7 mouse cellular contexts compared by ENCODE assay signal in genomic region chr2:119662220-119663182, GRCm38 (mm10). TPM values are rescaled to one million over a fixed set of nuclear protein-coding genes. Genes with fewer than 3 reads are reported as not detected.
DNase-seq lines count a peak whose midpoint lies in the region; ATAC-seq lines count a peak whose summit lies in the region.

Gene Ndufaf1, minus strand, starts transcription at chr2:119662827.

- DNase-seq in adrenal gland, adult 2 months = peak; percentile 87
- DNase-seq in embryo, embryonic 11.5 days (ENCODE audit: low read depth, low spot score) = peak; percentile 77
- DNase-seq in gastrocnemius, postnatal 36 days = peak; percentile 78 to 80
- peak; percentile 83 to 85 for DNase-seq in left cerebral cortex, postnatal 36 days (ENCODE audit: low spot score in 2 of 2)
- peak; percentile 96 for DNase-seq in midbrain, embryonic 11.5 days (ENCODE audit: low spot score, missing footprints)
- DNase-seq in skeletal muscle tissue, adult 2 months (ENCODE audit: low read depth, low spot score) = peak; percentile 50

- 1% methylated on average over 44 of the region's 44 CpGs for WGBS in intestine, embryonic 16.5 days
- 2% methylated on average over 44 of the region's 44 CpGs for WGBS in midbrain, embryonic 11.5 days

- peak within 1 kb of the TSS; percentile 80 for H3K4me3 ChIP-seq in intestine, embryonic 16.5 days (ENCODE audit: low read length)
- peak within 1 kb of the TSS; percentile 58 for H3K4me3 ChIP-seq in midbrain, embryonic 11.5 days (ENCODE audit: low read depth, low read length)

- H3K27me3 ChIP-seq in intestine, embryonic 16.5 days (replicated peaks; ENCODE audit: control insufficient read depth, insufficient read depth, low read length) = no peaks in the 10 kb centered on the region
- H3K27me3 ChIP-seq in midbrain, embryonic 11.5 days (ENCODE audit: control insufficient read depth, insufficient read depth, low read length) = no peaks in the 10 kb centered on the region

- intact Hi-C loops in gastrocnemius, postnatal 36 days (cut with DNase I) = no loop called here
- intact Hi-C loops in left cerebral cortex, postnatal 36 days (cut with DNase I) = no loop called here

- H3K4me2 ChIP-seq in intestine, embryonic 16.5 days (ENCODE audit: low read depth, low read length) = peak within 1 kb of the TSS; percentile 76
- peak within 1 kb of the TSS; percentile 67 for H3K4me2 ChIP-seq in midbrain, embryonic 11.5 days

- ATAC-seq in intestine, embryonic 16.5 days = peak; percentile 95
- ATAC-seq in midbrain, embryonic 11.5 days (ENCODE audit: low FRiP score) = peak; percentile 63

- peaks cover 8% of the 10 kb centered on the region for H3K4me1 ChIP-seq in intestine, embryonic 16.5 days (ENCODE audit: control insufficient read depth, insufficient read depth, low read length)
- H3K4me1 ChIP-seq in midbrain, embryonic 11.5 days (ENCODE audit: control insufficient read depth, insufficient read depth, low read length) = peaks cover 2% of the 10 kb centered on the region; the same call in 1 of the 2 replicates

- H3K36me3 ChIP-seq in intestine, embryonic 16.5 days (ENCODE audit: control insufficient read depth, insufficient read depth, low read length) = 0 out of 2 replicates have a peak, but pooled peaks cover 2% of the 10 kb centered on the region
- no peaks in the 10 kb centered on the region for H3K36me3 ChIP-seq in midbrain, embryonic 11.5 days (ENCODE audit: control insufficient read depth, insufficient read depth, low read length)

- peak within 1 kb of the TSS; percentile 89 for H3K9ac ChIP-seq in intestine, embryonic 16.5 days (ENCODE audit: low read depth, low read length)
- H3K9ac ChIP-seq in midbrain, embryonic 11.5 days (ENCODE audit: low read length) = peak within 1 kb of the TSS; percentile 63

- H3K27ac ChIP-seq in intestine, embryonic 16.5 days (ENCODE audit: low read length) = no peak within 1 kb of the TSS
- H3K27ac ChIP-seq in midbrain, embryonic 11.5 days (ENCODE audit: low read depth, low read length) = no peak within 1 kb of the TSS

- H3K9me3 ChIP-seq in intestine, embryonic 16.5 days (ENCODE audit: control insufficient read depth, low read length) = no peaks in the 10 kb centered on the region
- H3K9me3 ChIP-seq in midbrain, embryonic 11.5 days (ENCODE audit: control insufficient read depth, low read length) = no peaks in the 10 kb centered on the region

RNA-seq across cellular contexts. Expression of gene Ndufaf1, which starts in this region (rescaled TPM):
- total RNA-seq in adrenal gland, adult 2 months (2021) = 10 to 100 TPM; 38.8 to 45.9 TPM
- 1.2 and 1.6 TPM in 2 replicates for polyA plus RNA-seq in adrenal gland, adult 2 months (2012; rRNA removed)
- total RNA-seq in gastrocnemius, postnatal 36 days (2021) = 10 to 100 TPM; 42.4 to 46.2 TPM
- polyA plus RNA-seq in intestine, embryonic 16.5 days (2015; fragmentation: Nextera tagmentation; extraction: Ambion mirVana) = 47.9 and 56.0 TPM in 2 replicates
- 10 to 100 TPM; 28.4 to 29.3 TPM for total RNA-seq in left cerebral cortex, postnatal 36 days (2021)
- 40.3 and 47.6 TPM in 2 replicates for polyA plus RNA-seq in midbrain, embryonic 11.5 days (2014; fragmentation: Nextera tagmentation; extraction: Ambion mirVana)

Comparison
In these comparisons a context has a peak if more than half of its experiments do, and no peak if none do; other contexts are left out.
1. RNA of gene Ndufaf1 (polyA plus RNA-seq): 47.9 to 56.0 TPM in intestine, embryonic 16.5 days and 40.3 to 47.6 TPM in midbrain, embryonic 11.5 days; 1.2 to 1.6 TPM in adrenal gland, adult 2 months; every median in the first group is over 10 times any median in the second.
2. Peak in every context shown above with its lines, with median percentiles within 50 percentile points of each other: DNase-seq.